Mouse (Mus musculus): ENCODE results near the gene Egr2. TPM values are rescaled to one million over a fixed set of nuclear protein-coding genes. Genes with fewer than 3 reads are reported as not detected.

The Egr2 gene
- polyA plus RNA-seq, 1 experiment from 2014 or later: 0.32 TPM

DNA sequence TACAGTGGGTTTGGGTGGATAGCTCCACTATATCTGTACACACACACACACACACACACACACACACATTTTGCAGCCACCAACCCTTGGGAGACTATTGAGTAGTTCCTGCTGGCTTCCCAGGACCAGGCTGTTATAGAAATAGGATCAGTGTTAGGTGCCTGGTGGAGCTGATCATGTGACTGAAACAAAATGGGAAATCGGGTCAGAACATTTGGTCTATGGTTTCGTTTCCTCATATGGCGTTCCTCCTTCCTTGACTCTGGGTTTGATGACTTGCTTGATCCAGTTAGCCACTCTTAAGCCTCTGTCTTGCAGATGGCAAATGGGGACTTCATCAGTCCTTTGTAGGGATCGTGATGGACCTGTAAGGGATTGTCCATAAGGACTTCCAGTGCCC lies 44.6 kb downstream of the Egr2 start:
- 92% methylated on average over 4 of the region's 4 CpGs for WGBS
- no peaks in the 10 kb centered on the region for H3K36me3 ChIP-seq (ENCODE audit: control insufficient read depth, insufficient read depth, low read length)
- H3K4me1 ChIP-seq (ENCODE audit: control insufficient read depth, insufficient read depth, low read length): no peaks in the 10 kb centered on the region
- H3K27me3 ChIP-seq (ENCODE audit: control insufficient read depth, insufficient read depth, low read length): no peaks in the 10 kb centered on the region
- no peak overlapping the region for H3K4me2 ChIP-seq (ENCODE audit: low read depth, low read length)
- no peak for ATAC-seq (ENCODE audit: insufficient read depth, low FRiP score)
- H3K4me3 ChIP-seq (replicated peaks; ENCODE audit: low read length): no peak overlapping the region
- H3K9ac ChIP-seq (ENCODE audit: low read length): no peak overlapping the region
- no peaks in the 10 kb centered on the region for H3K9me3 ChIP-seq (replicated peaks; ENCODE audit: control insufficient read depth, low read length)
- H3K27ac ChIP-seq (ENCODE audit: low read length): no peak overlapping the region

DNA sequence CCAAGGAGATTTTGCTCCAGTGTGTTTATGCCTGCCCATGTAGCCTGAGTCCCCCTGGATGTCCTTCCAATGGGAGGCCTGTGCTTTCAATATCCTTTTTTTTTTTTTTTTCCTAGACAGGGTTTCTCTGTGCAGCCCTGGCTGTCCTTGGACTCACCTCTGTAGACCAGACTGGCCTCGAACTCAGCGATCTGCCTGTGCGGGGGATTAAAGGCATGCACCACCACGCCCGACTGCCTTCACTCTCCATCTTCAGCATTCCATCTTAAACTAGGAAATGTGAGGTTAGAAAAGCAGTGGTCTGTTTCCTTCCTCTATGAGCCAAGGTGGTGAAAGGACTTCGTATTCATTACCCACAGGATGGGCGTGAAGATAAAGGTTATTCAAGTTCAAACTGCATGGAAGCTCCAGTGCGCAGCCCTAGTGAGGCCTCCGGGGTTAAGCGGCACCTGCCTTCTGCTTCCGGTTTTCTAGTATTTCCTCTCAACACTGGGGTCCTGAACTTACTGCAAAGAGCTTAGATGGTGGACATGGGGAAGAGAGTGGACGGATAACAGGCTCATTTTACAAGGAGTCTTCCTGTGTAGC lies 46.5 kb downstream of the Egr2 start:
- no peaks in the 10 kb centered on the region for H3K9me3 ChIP-seq (replicated peaks; ENCODE audit: control insufficient read depth, low read length)
- no peak overlapping the region for H3K4me2 ChIP-seq (ENCODE audit: low read depth, low read length)
- H3K4me1 ChIP-seq (ENCODE audit: control insufficient read depth, insufficient read depth, low read length): no peaks in the 10 kb centered on the region
- no peaks in the 10 kb centered on the region for H3K27me3 ChIP-seq (ENCODE audit: control insufficient read depth, insufficient read depth, low read length)
- WGBS: 75% methylated on average over 12 of the region's 12 CpGs
- no peak overlapping the region for H3K4me3 ChIP-seq (replicated peaks; ENCODE audit: low read length)
- H3K27ac ChIP-seq (ENCODE audit: low read length): no peak overlapping the region
- H3K36me3 ChIP-seq (ENCODE audit: control insufficient read depth, insufficient read depth, low read length): no peaks in the 10 kb centered on the region
- H3K9ac ChIP-seq (ENCODE audit: low read length): no peak overlapping the region
- no peak for ATAC-seq (ENCODE audit: insufficient read depth, low FRiP score)

DNA sequence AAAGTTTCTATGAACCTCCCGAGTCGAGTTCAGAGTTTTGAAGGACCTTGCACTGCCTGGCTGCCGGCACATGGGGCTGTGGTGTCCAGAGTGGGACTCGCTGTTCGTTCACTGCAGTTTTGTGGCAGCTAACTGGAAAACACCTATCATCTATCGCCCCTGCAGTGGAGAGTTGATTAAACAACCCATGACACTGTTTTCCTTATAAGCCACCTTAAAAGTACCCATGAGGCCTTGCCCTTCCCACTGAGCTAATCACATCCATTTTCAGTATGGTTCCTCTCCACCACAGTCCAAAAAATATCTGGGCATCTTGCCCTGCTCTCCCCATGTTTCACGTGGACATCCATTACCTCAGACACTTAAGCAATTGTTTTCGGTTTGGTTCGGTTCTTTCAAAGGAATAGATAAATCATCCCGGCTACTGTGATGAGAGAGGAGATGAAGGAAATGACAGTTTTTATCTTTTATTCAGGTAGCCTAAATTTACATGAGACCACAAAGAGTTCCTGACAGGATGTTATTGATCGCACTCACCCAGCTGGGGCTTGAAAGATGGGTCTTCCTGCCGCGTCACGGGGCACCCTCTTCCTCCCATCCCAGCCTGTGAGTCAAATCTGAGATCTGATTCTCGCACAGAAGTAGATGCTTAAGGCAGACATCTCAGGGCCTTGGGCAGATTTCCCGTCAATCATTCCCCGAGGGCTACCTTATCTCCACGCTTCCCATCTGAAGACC lies 50.8 kb downstream of the Egr2 start:
- H3K36me3 ChIP-seq (ENCODE audit: control insufficient read depth, insufficient read depth, low read length): no peaks in the 10 kb centered on the region
- H3K9me3 ChIP-seq (replicated peaks; ENCODE audit: control insufficient read depth, low read length): no peaks in the 10 kb centered on the region
- WGBS: 77% methylated on average over 18 of the region's 18 CpGs
- ATAC-seq (ENCODE audit: insufficient read depth, low FRiP score): no peak
- H3K4me3 ChIP-seq (replicated peaks; ENCODE audit: low read length): no peak overlapping the region
- no peaks in the 10 kb centered on the region for H3K27me3 ChIP-seq (ENCODE audit: control insufficient read depth, insufficient read depth, low read length)
- no peak overlapping the region for H3K9ac ChIP-seq (ENCODE audit: low read length)
- H3K27ac ChIP-seq (ENCODE audit: low read length): no peak overlapping the region
- no peak overlapping the region for H3K4me2 ChIP-seq (ENCODE audit: low read depth, low read length)
- no peaks in the 10 kb centered on the region for H3K4me1 ChIP-seq (ENCODE audit: control insufficient read depth, insufficient read depth, low read length)

Other genes starting within 250 kb of the Egr2 start
- 50.6 and 51.9 TPM in 2 replicates for gene Ado, start 13.5 kb downstream of the Egr2 start, polyA plus RNA-seq (2015; fragmentation: Nextera tagmentation; extraction: Ambion mirVana)